Mouse (Mus musculus) cerebellum, adult 9-11 months (tissue): ENCODE measurements around the gene Hoxb5.

Experiments used
- DNase-seq: peaks from one replicate; pipeline ENCODE4 v3.0.0; 2022

The Hoxb5 gene

DNA sequence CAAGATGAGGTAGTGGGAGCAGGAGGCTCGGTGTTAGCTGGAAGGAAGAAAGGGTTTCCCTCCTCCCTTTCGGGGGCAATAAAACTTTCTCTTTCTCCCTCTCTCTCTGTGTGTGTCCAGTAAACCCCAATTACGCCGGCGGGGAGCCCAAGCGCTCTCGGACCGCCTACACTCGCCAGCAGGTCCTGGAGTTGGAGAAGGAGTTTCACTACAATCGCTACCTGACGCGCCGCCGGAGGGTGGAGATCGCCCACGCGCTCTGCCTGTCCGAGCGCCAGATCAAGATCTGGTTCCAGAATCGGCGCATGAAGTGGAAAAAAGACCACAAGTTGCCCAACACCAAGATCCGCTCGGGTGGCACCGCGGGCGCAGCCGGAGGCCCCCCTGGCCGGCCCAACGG is 16.8 kb downstream of the Hoxb5 start:
- no peak for DNase-seq

- no peak for DNase-seq
These were observed 17.6 kb downstream of the Hoxb5 start for GRCm38 (mm10) chr11:96320688-96321087.

DNA sequence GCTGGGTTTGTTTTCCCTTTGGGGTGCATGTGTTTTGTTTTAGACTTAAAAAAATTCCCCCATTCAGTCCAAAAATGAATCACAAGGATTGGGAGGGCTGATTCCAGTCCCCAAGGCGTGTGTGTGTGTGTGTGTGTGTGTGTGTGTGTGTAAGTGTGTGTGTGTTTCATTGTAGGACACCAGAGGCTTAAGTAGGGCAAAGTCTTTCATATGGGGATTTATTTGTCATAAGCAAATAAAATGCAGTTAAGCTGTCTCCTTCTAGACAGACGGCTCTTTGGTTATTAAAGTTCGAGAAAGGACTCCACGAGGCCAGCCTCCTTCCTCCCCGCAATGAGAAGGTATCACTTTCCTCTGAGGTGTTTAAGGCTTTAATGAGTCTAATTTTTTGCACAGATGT is 18.7 kb downstream of the Hoxb5 start:
- no peak for DNase-seq

GRCm38 (mm10) chr11:96322738-96323137 is 19.6 kb downstream of the Hoxb5 start:
- no peak for DNase-seq

DNA sequence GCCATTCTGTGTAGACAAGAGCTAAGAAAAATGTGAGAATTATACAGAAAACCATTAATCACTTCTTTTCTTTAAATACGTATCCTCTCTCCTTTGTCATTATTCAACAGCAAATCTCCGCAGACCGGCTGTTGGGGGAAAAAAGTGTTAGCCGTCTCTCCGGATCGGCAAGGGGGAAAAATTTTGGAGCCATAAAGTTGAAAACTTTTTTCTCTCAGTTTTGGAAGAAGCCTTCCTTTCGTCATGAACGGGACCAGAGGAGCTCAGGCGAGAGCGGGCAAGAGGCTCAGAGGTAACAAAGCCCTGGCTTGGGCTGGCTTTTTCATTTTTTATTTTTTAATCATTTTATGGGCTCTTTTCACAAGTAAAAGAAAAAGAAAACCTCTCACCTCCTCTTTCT is 20.0 kb downstream of the Hoxb5 start, which contains the start of gene Hoxb3:
Gene Hoxb3, plus strand, starts transcription at position 173 of the 400 bp plus-strand sequence.
- no peak for DNase-seq

GRCm38 (mm10) chr11:96324125-96324524 is 21.0 kb downstream of the Hoxb5 start:
- no peak for DNase-seq

DNA sequence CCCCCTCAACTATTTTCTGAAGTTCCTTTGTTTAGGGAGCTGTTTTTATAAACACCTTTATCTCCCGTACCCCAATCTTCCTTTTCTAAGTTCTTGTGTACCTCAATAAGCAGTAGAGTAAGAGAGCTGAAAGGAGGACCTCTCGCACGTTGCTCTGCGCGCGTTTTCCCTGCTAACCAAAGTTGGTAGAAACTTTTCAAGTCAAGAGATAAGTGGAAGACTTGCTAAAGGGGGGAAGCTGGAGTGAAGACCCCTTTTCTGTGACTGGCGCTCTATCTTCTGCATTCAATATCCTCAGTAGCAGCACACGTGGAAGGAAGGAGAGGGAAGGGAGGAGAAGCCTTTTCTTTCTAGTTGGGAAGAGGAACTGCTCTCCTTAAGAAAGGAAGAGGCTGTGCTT is 21.8 kb downstream of the Hoxb5 start:
- no peak for DNase-seq

DNA sequence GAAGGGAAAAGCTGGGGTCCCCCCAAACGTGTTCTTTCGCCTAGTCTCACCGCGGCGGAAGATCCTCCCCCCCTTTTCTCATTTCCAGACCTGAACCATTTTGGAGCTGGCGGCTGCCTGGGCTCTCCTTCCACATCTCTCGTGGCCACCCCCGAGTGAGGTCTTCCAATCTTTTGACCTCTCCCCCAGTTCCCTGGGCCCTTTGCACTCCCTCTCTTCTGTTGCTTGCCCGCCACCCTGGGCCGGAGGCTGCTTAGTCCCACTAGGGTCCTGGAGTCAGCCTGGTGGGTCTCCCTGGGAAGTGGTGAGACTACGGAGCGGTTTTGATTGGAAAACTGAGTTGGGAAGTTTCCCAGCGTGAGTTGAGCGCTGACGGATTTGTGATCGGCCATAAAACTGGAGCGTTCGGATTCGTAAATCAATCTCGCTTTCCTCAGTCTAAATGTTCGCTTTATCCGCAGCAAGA is 22.6 kb downstream of the Hoxb5 start:
- no peak for DNase-seq

DNA sequence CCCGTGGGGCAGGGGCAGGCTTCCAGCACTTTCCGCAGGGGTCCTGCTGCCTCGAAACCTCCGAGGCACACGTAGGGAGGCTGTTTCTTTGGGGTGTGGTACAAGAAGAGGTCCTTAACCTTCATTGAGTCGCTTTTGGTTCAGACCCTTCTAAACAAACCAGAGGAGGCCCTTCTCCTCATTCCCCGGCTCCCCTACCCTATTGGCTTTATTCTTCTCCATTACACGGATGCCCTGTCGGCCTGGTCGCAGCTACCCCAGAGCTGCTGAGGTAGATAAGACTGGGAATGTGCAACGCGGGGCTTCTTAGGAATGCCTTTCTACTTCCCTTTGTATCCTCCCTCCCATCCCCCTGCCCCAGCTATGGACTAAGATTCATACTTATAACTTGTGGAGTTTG is 23.6 kb downstream of the Hoxb5 start:
- DNase-seq: no peak

DNA sequence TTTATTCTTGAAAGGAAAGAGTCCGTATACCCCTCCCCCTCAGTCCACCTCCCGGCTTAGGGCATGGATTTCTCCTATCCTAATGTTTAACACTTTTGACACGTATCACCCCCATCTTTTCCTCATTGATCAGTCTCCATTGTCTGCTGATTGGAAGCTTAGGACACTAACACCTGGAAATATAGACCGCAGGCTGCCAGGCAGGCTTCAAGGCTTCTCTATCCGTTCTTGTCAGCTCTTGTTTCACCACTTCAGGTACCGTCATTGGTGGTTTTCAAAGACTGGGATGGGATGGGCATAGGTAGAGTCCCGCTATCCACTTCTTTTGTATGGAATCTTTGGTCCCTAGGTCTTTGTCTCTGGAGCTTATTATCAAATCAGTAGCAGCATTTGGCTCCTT is 24.0 kb downstream of the Hoxb5 start:
- DNase-seq: no peak

GRCm38 (mm10) chr11:96327750-96328149 is 24.6 kb downstream of the Hoxb5 start:
- DNase-seq: no peak

DNA sequence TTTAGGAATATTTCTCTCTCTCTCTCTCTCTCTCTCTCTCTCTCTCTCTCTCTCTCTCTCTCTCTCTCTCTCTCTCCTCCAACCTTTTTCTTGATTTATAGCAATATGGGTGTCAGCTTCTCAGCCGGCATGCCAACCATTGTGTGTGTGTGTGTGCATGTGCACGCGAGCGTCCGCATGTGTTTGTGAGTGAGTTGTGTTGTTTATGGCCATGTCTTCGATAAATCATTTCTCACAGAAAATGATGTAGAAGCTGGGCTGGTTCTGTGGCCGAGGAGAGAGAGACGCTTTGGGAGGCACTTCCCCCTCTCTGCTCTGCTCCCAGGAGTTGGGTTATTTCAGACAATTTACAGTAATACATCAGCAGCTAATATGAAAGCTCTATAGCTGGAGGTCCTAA is 25.5 kb downstream of the Hoxb5 start:
- no peak for DNase-seq

DNA sequence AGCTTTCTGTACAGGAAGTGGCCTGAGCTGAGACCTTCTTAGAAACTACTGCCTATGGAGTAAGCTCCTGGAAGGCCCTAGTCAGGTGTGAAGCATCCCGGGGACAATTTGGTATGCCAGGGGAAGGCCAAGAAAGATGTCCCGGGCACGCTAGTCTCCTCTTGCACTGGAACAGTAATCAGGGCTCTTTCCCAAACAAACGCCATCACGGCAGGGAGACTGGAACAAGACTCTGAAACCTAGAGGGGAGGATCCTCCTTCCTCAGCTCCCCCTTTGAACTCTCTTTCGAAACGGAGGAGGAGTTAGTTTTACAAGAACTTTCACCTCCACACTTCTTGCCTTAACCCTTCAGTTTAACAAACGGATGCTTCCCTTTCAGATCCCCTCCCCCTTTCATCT is 29.0 kb downstream of the Hoxb5 start:
- no peak for DNase-seq

DNA sequence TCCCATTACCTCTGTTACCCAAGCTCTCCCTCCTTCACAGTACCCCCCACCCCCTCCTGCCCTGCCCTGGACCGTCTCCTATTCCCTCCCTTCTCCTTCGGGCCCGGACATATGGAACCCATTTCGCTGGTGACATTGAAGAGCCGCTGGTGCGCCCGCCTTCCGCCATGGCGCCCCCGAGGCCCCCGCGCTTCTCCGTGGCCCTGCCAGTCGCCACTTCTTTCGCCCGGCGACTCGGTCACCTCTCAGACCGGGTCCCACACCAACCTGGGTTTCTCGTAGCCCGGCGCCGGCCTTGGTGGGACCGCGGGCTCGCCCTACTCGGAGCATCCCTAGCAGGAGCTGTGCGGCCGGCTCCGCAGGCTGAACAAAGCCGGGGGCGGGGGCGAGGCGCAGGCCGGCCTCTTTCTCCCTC is 29.5 kb downstream of the Hoxb5 start:
- DNase-seq: no peak

DNA sequence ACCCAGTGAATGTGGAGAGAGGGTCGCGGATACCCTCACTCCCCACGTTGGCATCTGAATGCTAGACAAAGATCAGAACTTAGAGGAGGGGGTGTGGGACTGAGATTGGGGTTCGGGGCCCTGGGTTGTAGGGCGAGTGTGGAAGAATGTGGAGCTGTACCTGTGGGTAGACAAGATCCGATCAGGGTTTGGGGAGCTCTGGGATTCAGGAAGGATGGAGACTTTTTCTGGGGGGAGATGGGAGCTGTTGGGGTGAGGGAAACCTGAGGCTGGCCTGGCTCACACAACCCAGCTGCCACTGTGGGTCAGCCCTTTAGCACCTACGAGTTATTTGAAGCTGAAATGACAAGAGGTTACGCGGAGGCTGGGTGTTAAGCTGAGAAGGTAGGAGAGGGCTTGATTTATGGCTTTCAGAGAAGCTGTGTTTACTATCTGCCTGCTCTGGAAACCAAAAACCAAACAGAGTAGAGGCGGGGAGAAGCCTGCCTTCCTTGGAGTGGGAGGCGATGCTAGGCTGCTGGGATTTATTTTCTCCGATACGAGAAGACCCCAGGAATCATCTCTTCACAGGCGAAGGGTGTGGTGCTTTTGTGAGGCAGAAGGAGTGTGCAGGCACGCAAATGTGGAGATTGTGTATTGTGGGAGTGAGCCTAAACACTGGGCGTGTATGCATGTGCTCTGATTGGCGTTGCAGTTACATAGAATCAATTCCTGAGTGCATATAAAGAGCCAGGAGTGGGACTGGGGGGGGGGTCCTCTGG is 30.3 kb downstream of the Hoxb5 start:
- no peak for DNase-seq

DNA sequence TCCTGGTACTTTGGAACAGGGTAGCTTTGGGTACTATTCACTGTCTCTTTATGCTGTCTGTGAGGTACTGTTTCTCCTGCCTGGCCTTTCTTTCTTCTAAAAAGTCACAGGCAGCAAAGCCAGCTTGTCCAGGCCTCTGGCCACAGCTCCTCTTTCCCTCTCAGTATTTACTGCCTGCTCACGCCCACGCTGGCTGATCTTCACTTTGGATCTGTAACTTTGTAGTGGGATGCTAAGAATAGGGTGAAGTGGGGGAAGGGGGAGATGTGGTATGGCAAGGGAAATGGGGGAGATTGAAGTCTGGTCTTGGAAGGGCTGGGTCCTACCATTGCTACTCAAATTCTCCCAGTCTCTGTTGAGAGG is 30.8 kb downstream of the Hoxb5 start:
- DNase-seq: no peak

GRCm38 (mm10) chr11:96334998-96335397 is 31.9 kb downstream of the Hoxb5 start:
- no peak for DNase-seq

DNA sequence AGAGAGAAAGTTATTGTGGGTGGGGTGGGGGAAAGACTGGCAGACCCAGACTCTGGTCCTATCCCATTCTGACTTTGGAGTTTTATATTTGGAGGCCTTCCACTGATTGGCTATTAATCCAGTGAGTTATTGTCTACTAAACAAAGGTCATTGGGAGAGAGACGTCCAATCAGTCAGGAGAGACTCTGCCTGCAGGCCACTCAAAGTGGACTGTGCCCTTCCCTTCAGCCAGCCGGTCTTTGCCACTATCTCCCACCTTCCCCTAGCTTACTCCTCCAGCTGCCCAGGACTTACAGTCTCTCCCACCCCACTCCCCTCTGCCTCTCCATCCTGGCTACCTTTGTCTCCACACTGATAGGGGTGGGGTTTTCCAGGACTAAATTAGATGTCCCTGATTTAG is 33.5 kb downstream of the Hoxb5 start:
- no peak for DNase-seq

DNA sequence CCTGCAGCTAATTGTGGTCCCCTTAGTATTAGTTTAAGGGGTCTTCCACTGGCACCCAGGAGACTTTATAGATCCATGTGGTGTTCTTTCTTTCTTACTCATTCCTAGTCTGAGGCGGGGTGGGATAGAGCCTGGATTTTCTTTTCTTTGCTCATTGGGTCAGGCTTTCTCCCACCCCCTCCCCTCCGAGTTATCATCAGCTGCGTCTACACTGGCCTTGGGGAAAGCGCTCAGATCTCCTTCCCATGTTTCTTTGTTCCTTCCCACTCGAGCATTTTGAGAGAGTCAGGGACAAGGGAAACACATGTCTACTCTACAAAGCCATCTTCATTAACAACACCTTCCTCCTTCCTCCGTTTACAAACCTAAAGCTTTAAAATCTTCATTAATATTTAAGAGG is 33.9 kb downstream of the Hoxb5 start:
- no peak for DNase-seq

DNA sequence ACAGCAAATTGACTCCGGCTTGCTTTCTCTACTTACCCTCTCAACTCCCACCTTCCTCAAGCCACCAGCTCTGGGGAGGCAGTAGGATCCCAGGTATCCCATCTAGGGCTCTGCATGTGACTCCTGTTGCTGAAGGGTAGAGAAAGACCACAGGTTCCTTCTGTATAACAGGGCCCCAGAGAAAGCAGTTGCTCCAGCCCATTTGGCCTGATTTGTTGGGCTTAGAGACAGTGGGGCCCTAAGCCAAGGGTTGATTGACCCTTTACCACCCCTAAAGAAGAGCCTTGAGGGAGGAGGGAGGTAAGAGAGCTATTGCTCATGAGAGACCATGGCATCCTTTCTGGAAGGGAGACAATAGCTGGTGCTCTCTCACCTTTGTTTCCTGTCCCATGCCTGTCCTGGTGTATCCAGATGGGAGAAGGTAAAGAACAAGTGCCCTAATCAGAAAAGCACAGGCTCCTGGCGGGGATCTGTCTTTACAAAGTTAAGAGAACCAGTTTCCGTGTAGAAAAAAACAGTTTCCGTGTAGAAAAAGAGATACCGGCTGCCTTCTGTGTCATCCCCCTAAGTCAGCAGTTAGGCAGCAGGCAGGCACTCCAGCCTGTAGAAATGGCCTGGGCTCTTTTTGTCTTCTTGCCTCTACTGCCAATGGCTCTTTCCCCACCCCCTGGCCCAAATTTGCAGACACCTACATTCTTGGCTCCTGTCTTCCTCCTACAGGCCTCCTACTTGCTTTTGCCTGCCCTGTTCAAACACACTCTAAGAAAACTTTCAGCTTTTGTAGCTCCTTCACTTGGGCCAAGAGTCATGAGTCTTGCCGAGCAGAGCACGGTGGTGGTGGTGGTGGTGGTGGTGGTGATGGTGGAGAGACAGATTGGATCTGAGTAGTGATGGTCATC is 36.1 kb downstream of the Hoxb5 start:
- DNase-seq: no peak

- DNase-seq: no peak
These were observed 37.7 kb downstream of the Hoxb5 start for GRCm38 (mm10) chr11:96340698-96341365.

DNA sequence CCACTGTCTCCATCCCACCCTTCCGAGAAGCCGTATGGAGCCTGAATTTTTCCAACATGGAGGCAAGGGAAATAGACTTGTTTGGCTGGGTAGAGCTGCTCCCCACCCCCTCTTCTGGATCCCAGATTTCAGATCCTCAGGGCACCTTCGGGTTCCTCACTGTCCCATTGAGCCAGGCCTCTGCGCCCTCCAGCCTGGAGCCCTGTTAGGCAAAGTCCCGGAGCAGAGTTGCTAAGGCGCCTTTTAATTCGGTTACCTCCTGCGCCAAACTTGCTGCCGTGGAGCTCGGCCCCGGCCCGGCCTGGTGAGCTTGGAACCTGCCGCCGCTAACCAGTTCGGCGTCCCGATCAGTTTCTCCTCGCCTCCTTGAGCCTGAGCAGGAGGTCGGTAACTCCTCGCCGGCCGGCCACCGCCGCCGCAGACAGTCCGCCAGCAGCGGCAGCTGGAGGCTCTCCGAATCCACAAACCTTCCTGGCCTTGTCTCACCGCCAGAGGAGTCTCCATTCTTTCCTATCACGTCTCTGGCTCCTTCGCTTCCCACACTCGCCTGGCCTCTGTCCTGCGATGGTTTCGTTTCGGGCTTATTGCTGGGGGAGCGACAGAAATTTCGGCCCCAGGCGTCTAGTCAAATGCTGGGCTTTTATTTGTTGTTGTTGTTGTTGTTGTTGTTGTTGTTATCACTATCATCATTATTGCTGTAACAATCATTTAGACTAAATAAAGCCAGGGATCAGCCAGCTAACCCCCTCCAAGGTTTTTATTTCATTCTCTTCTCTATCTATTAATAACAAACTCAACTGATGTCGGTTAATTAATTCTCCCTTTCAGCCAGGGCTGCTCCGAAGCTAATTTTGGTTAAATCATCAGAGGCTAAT is 38.8 kb downstream of the Hoxb5 start:
- DNase-seq: no peak

GRCm38 (mm10) chr11:96342576-96342930 is 39.4 kb downstream of the Hoxb5 start:
- DNase-seq: no peak
